Mouse (Mus musculus) forebrain, embryonic 13.5 days (tissue): Measurements from ENCODE around the gene Hoxa10. TPM values are rescaled to one million over a fixed set of nuclear protein-coding genes. Genes with fewer than 3 reads are reported as not detected.

Source experiments
- ATAC-seq: fragments of 200-750 bp; cut with Nextera tagmentation; 2 replicates; pipeline ENCODE4 v1.8.0; 2017
- H3K27ac ChIP-seq: fragments of 300-500 bp; sonication (generic); 2 replicates; pipeline ENCODE4 v1.5.1; 2015; ENCODE audit warnings: inconsistent platforms, mild to moderate bottlenecking, moderate library complexity
- H3K27me3 ChIP-seq: fragments of 300-500 bp; sonication (generic); 2 replicates; pipeline ENCODE4 v1.6.1; 2015; ENCODE audit warnings: mild to moderate bottlenecking, inconsistent platforms
- H3K36me3 ChIP-seq: fragments of 300-500 bp; sonication (generic); 2 replicates; pipeline ENCODE4 v1.6.1; 2015; ENCODE audit warnings: mild to moderate bottlenecking, inconsistent platforms; ENCODE audit not compliant: poor library complexity, severe bottlenecking
- H3K4me1 ChIP-seq: fragments of 300-500 bp; sonication (generic); 2 replicates; pipeline ENCODE4 v1.6.1; 2015; ENCODE audit warnings: inconsistent platforms
- H3K4me2 ChIP-seq: fragments of 300-500 bp; sonication (generic); 2 replicates; pipeline ENCODE4 v1.6.1; 2015; ENCODE audit warnings: inconsistent platforms, mild to moderate bottlenecking, moderate library complexity
- H3K4me3 ChIP-seq: fragments of 300-500 bp; sonication (generic); 2 replicates; pipeline ENCODE4 v1.5.1; 2015; ENCODE audit warnings: mild to moderate bottlenecking, inconsistent platforms
- H3K9ac ChIP-seq: fragments of 300-500 bp; sonication (generic); 2 replicates; pipeline ENCODE4 v1.6.1; 2015; ENCODE audit warnings: mild to moderate bottlenecking, inconsistent platforms
- H3K9me3 ChIP-seq: fragments of 300-500 bp; sonication (generic); replicated peaks from 2 replicates; pipeline ENCODE4 v1.6.1; 2016; ENCODE audit warnings: inconsistent platforms
- WGBS: fragments of 180-500 bp; shearing (Covaris S2); methylation state at CpG from one replicate; pipeline ENCODE4 v1.1.7; 2015; 5-methylcytosine and 5-hydroxymethylcytosine counted together
- polyA plus RNA-seq: library from polyadenylated mRNA; unstranded; fragments of >200 nt; fragmentation: Nextera tagmentation; extraction: Ambion mirVana; gene quantifications from 2 replicates; pipeline ENCODE4 v1.2.1, GENCODE M21; 2015

The Hoxa10 gene
- polyA plus RNA-seq, 1 experiment from 2014 or later = 0.09 TPM

GRCm38 (mm10) chr6:52215771-52216535 lies 24.7 kb downstream of the Hoxa10 start:
- Histone ChIP-seq H3K4me3 (no peak overlapping the region), H3K27ac (no peak overlapping the region), H3K9ac (no peak overlapping the region), H3K4me1 (peaks cover 12% of the 10 kb centered on the region), H3K36me3 (no peaks in the 10 kb centered on the region), H3K4me2 (no peak overlapping the region), H3K9me3 (no peaks in the 10 kb centered on the region), H3K27me3 (peaks cover 100% of the 10 kb centered on the region)
- WGBS = 1% methylated on average over 30 of the region's 30 CpGs
- ATAC-seq = no peak

- Histone ChIP-seq H3K27ac (no peak overlapping the region), H3K4me1 (peaks cover 12% of the 10 kb centered on the region), H3K4me3 (no peak overlapping the region), H3K27me3 (peaks cover 100% of the 10 kb centered on the region), H3K4me2 (no peak overlapping the region), H3K36me3 (no peaks in the 10 kb centered on the region), H3K9ac (no peak overlapping the region), H3K9me3 (no peaks in the 10 kb centered on the region)
- 8% methylated on average over 3 of the region's 3 CpGs for WGBS
- no peak for ATAC-seq
Observed at GRCm38 (mm10) chr6:52215070-52215469, 25.6 kb downstream of the Hoxa10 start.

- Histone ChIP-seq H3K4me1 (peaks cover 12% of the 10 kb centered on the region), H3K9me3 (no peaks in the 10 kb centered on the region), H3K27ac (no peak overlapping the region), H3K36me3 (no peaks in the 10 kb centered on the region), H3K27me3 (peaks cover 100% of the 10 kb centered on the region), H3K9ac (no peak overlapping the region), H3K4me3 (no peak overlapping the region), H3K4me2 (no peak overlapping the region)
- ATAC-seq = no peak
- 7% methylated on average over 5 of the region's 5 CpGs for WGBS
Observed at GRCm38 (mm10) chr6:52214271-52214670, 26.4 kb downstream of the Hoxa10 start.

DNA sequence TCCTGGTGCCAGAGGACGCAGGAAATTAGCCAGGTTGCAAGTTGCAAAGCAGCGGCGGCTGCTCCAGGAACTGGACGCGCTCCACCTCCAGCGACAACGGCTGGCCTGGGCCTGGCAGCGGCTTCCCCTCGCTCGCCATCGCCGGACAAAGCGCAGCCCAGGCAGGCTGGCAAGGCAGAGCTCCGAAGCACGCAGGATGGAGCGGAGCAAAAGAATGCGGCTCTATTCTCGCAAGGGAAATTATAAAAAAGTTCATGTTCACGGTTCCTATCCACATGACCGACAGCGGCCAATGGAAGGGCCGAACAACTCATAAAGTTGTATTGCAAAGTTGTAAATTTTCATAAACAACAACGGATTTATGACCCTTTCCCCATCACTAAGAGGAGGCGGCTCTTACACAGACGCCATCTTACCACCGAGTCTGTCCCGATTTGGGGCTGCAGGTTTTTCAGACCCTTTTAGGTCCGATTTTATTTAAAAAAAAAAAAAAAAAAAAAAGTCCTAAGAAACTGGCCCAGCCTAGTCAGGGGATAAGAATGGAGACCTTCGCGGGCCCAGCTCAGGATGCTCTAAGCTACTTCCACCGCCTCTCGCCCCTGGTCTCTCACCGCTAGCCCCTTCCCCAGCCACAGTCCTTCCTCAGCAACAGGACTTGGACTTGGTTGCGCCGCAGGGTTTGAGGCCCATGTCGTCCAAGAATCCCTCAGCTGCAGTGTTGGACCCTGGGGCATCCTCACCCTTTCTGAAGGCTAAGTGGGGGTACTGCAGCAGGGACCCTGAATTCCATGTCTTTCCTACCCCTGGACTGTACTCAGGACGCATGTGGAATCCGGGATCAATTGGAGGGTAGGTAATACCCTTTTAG lies 27.3 kb downstream of the Hoxa10 start, which contains the start of the genes Hoxa3 and Gm28308:
Hoxa3 (minus strand) TSS at position 218 of the 868 bp plus-strand sequence.
Gm28308 (minus strand) TSS at position 221 of the 868 bp plus-strand sequence.
- H3K9ac ChIP-seq = no peak within 1 kb of the TSS

GRCm38 (mm10) chr6:52212556-52213118 lies 28.0 kb downstream of the Hoxa10 start:
- no peak for ATAC-seq
- H3K9me3 ChIP-seq = no peaks in the 10 kb centered on the region
- H3K36me3 ChIP-seq = no peaks in the 10 kb centered on the region
- no peak overlapping the region for H3K4me2 ChIP-seq
- H3K27ac ChIP-seq = no peak overlapping the region
- WGBS = under 1% methylated on average over 22 of the region's 22 CpGs
- H3K27me3 ChIP-seq = peaks cover 100% of the 10 kb centered on the region
- H3K4me3 ChIP-seq = no peak overlapping the region
- H3K9ac ChIP-seq = no peak overlapping the region
- H3K4me1 ChIP-seq = peaks cover 17% of the 10 kb centered on the region

More for the DNA sequence above, 27.3 kb downstream of the Hoxa10 start, which contains the start of the genes Hoxa3 and Gm28308:
- no peaks in the 10 kb centered on the region for H3K36me3 ChIP-seq
- H3K4me3 ChIP-seq = no peak within 1 kb of the TSS
- no peak within 1 kb of the TSS for H3K27ac ChIP-seq
- H3K9me3 ChIP-seq = no peaks in the 10 kb centered on the region
- 2% methylated on average over 38 of the region's 38 CpGs for WGBS
- H3K27me3 ChIP-seq = peaks cover 100% of the 10 kb centered on the region
- no peak within 1 kb of the TSS for H3K4me2 ChIP-seq
- ATAC-seq = no peak
- peaks cover 17% of the 10 kb centered on the region for H3K4me1 ChIP-seq

DNA sequence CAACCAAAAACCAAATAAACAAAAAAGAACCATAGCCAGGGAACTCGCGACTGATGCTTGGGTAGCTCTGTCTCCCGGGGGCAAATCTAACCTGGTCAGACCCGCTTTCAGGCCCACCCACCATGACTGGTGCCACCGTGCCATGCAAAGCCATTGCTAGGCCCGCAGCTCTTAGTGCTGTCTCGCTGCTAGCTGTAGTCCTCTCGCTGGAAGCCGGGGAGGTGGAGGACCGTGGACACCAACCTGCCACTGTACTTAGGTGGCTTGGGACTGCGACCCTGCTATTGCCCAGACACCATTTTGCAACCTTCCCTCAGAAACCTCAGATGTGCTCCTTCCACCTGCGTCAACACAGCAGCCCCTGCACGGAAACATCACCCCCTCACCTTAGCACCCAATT lies 28.7 kb downstream of the Hoxa10 start:
- Histone ChIP-seq H3K9ac (no peak overlapping the region), H3K4me1 (peaks cover 10% of the 10 kb centered on the region), H3K9me3 (no peaks in the 10 kb centered on the region), H3K27me3 (peaks cover 100% of the 10 kb centered on the region), H3K27ac (no peak overlapping the region), H3K36me3 (no peaks in the 10 kb centered on the region), H3K4me2 (no peak overlapping the region), H3K4me3 (no peak overlapping the region)
- no peak for ATAC-seq
- 4% methylated on average over 13 of the region's 13 CpGs for WGBS

DNA sequence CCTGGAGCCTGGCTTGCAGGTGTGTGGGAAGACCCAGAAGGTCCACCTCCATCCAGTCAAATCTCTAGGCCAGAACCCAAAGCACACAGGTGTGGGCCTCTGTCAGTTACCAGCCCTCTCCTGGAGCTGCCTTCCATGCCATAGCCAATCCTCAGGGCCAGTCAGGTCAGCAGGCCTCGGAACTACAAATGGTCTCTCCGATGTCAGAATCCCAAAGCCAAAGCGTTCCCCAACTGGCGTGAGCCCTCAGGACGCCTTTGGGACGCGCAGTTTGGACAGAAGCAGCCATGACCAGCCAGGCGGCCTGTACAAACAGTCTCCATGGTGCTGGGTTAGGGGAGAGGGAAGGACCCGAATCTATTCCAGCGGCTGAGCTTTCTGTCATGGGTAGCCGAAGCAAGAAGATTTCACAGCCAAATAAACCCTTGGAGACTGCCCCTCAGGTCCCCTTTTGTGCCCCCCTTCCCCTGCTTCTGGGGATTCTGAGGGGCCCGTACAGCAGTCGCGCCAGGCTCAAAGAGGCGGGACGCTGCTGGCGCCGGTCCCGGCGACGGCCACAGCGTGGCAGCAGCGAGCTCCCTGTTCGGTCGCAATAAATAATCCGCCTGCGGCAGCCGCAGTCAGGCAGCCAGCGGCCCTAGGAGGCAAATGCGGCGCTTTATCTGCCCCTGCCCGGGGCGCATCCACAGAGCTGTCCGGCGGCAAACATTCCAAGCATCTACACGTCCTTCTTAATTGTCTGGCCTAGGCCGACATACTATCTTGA lies 29.3 kb downstream of the Hoxa10 start:
- no peak overlapping the region for H3K27ac ChIP-seq
- WGBS = 1% methylated on average over 37 of the region's 37 CpGs
- no peak overlapping the region for H3K9ac ChIP-seq
- ATAC-seq = peak; percentile 48
- no peak overlapping the region for H3K4me2 ChIP-seq
- H3K4me3 ChIP-seq = no peak overlapping the region
- no peaks in the 10 kb centered on the region for H3K9me3 ChIP-seq
- no peaks in the 10 kb centered on the region for H3K36me3 ChIP-seq
- peaks cover 100% of the 10 kb centered on the region for H3K27me3 ChIP-seq
- 0 out of 2 replicates have a peak, but pooled peaks cover 8% of the 10 kb centered on the region for H3K4me1 ChIP-seq

DNA sequence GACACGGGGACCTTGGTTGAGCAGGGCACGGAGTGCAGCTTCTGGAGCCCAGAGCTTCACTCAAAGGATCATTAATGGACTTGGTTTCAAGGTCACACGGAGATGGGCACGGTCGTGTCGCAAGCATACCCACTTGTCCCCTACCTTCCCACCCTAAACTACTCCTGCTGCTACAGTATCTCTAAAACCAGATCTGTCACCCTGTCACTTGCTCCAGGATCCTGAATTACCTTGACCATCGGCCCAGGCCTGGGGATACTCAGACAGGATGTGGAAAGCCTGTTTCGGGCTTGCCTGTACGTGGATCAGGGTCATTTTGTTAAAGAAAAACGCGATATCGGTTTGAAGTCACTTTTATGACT lies 31.0 kb downstream of the Hoxa10 start:
- Histone ChIP-seq H3K4me3 (no peak overlapping the region), H3K27me3 (peaks cover 100% of the 10 kb centered on the region), H3K4me1 (0 out of 2 replicates have a peak, but pooled peaks cover 8% of the 10 kb centered on the region), H3K36me3 (no peaks in the 10 kb centered on the region), H3K4me2 (no peak overlapping the region), H3K9me3 (no peaks in the 10 kb centered on the region), H3K27ac (no peak overlapping the region), H3K9ac (no peak overlapping the region)
- WGBS = 5% methylated on average over 12 of the region's 12 CpGs
- ATAC-seq = no peak

GRCm38 (mm10) chr6:52208868-52209684 lies 31.6 kb downstream of the Hoxa10 start:
- no peak overlapping the region for H3K9ac ChIP-seq

DNA sequence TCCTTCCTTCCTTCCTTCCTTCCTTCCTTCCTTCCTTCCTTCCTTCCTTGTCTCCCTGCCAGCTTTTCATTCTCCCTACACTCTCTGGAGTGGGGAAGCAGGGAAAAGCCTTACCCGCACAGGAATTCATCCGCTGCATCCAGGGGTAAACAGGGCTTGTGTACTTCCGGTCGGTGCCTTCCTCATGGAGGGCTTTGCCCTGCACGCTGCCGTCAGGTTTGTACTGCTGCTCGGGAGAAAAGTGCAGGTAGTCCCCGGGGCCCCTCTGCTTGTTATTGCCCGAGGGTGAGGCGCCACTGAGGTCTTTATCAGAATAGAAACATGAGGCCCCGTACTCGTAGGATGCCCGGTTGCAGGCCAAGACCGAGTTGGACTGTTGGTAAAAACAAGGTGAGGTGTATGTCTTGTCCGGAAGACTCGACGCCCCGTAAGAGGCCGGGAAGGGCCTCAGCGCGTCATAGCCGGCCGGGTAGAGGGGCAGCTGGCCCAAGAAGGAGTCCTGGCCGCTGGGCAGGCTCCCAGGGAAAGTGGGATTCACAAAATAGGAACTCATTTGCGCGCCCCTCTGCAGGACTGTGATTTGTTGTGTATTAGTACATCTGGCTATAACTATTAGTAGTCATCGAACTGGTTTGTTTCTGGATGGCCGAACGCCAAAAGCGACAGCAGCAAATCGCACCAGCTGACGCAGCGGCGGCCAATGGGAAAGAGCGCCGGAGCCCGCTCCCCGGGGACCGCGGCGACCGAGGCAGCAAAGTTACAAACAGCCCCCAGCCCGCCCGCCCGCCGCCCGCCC lies 32.4 kb downstream of the Hoxa10 start, which contains the start of gene Hoxa6:
Hoxa6 (minus strand) TSS at position 651 of the 796 bp plus-strand sequence.
- H3K4me1 ChIP-seq = peaks cover 20% of the 10 kb centered on the region
- no peak within 1 kb of the TSS for H3K9ac ChIP-seq
- H3K9me3 ChIP-seq = no peaks in the 10 kb centered on the region
- H3K27ac ChIP-seq = no peak within 1 kb of the TSS
- H3K27me3 ChIP-seq = peaks cover 100% of the 10 kb centered on the region
- no peak for ATAC-seq
- H3K36me3 ChIP-seq = no peaks in the 10 kb centered on the region
- H3K4me3 ChIP-seq = no peak within 1 kb of the TSS
- 1% methylated on average over 47 of the region's 47 CpGs for WGBS
- H3K4me2 ChIP-seq = 0 out of 2 replicates have a peak within 1 kb of the TSS, but pooled peaks have one; percentile 13

More at GRCm38 (mm10) chr6:52208868-52209684, 31.6 kb downstream of the Hoxa10 start:
- Histone ChIP-seq H3K27me3 (peaks cover 100% of the 10 kb centered on the region), H3K4me1 (peaks cover 13% of the 10 kb centered on the region), H3K27ac (no peak overlapping the region), H3K4me2 (0 out of 2 replicates have a peak overlapping the region, but pooled peaks have one; percentile 13), H3K36me3 (no peaks in the 10 kb centered on the region), H3K4me3 (no peak overlapping the region), H3K9me3 (no peaks in the 10 kb centered on the region)
- ATAC-seq = no peak
- 3% methylated on average over 18 of the region's 18 CpGs for WGBS
